Mouse (Mus musculus) spleen, adult 2 months (tissue): Measurements from ENCODE around the gene Tgtp2. TPM values are rescaled to one million over a fixed set of nuclear protein-coding genes. Genes with fewer than 3 reads are reported as not detected.

Experiments
- polyA plus RNA-seq: library from polyadenylated mRNA; depleted of rRNA; stranded (reverse); fragments of >200 nt; gene quantifications from 2 replicates; pipeline ENCODE4 v1.2.3, GENCODE M21; 2012; rRNA removed

The Tgtp2 gene
- polyA plus RNA-seq, 1 experiment, result 7.1 TPM

Other genes with a start within 250 kb of the Tgtp2 start
- 24.4 and 24.7 TPM in 2 replicates for gene Trim41, start 246.9 kb downstream of the Tgtp2 start, polyA plus RNA-seq
- gene Trim7, start 238.1 kb downstream of the Tgtp2 start, polyA plus RNA-seq, result 53.6 and 63.6 TPM in 2 replicates
- 3.9 and 6.1 TPM in 2 replicates for gene Gm12184, start 237.6 kb downstream of the Tgtp2 start, polyA plus RNA-seq
- gene Irgm1, start 192.5 kb downstream of the Tgtp2 start, polyA plus RNA-seq, result 10.6 and 13.0 TPM in 2 replicates
- gene Gm5431, start 162.0 kb downstream of the Tgtp2 start, polyA plus RNA-seq, result 0.36 and 0.37 TPM in 2 replicates
- gene Psme2b, start 118.0 kb downstream of the Tgtp2 start, polyA plus RNA-seq, result 8.3 and 12.9 TPM in 2 replicates
- gene Olfr56, start 85.3 kb downstream of the Tgtp2 start, polyA plus RNA-seq, result 0.05 and 0.22 TPM in 2 replicates
- 16.0 and 17.9 TPM in 2 replicates for gene 9930111J21Rik1, start 84.8 kb downstream of the Tgtp2 start, polyA plus RNA-seq
- gene Gm12185, start 72.0 kb downstream of the Tgtp2 start, polyA plus RNA-seq, result 0.23 and 0.36 TPM in 2 replicates
- 2.1 and 2.5 TPM in 2 replicates for gene Tgtp1, start 70.0 kb downstream of the Tgtp2 start, polyA plus RNA-seq
- 10.8 and 11.0 TPM in 2 replicates for gene 9930111J21Rik2, start 13.0 kb downstream of the Tgtp2 start, polyA plus RNA-seq
- 16.8 and 16.9 TPM in 2 replicates for gene Ifi47, start 12.4 kb upstream of the Tgtp2 start, polyA plus RNA-seq
- 0.05 and 0.41 TPM in 2 replicates for gene Olfr1396, start 50.7 kb upstream of the Tgtp2 start, polyA plus RNA-seq
- not detected in 2 replicates for gene Olfr1395, start 78.1 kb upstream of the Tgtp2 start, polyA plus RNA-seq
- not detected in 2 replicates for gene Olfr1394, start 90.2 kb upstream of the Tgtp2 start, polyA plus RNA-seq
- 3.9 and 6.9 TPM in 2 replicates for gene Btnl9, start 123.0 kb upstream of the Tgtp2 start, polyA plus RNA-seq
- 1.4 and 2.4 TPM in 2 replicates for gene Zfp62, start 139.1 kb upstream of the Tgtp2 start, polyA plus RNA-seq
- gene Mgat1, start 180.0 kb upstream of the Tgtp2 start, polyA plus RNA-seq, result 222 and 255 TPM in 2 replicates
- 0.06 TPM in 2 replicates for gene Olfr1393, start 214.1 kb upstream of the Tgtp2 start, polyA plus RNA-seq
- gene Olfr1392, start 221.1 kb upstream of the Tgtp2 start, polyA plus RNA-seq, result not detected in 2 replicates
- not detected in 2 replicates for gene Olfr10, start 240.5 kb upstream of the Tgtp2 start, polyA plus RNA-seq